Mouse (Mus musculus) testis, postnatal 10 days (tissue): ENCODE data around the gene Ppcdc.

Experiments
- DNase-seq: peaks from one replicate; pipeline ENCODE4 v3.0.0; 2021; ENCODE audit warnings: low spot score

Gene Ppcdc

GRCm38 (mm10) chr9:57354377-57355183 is 85.3 kb downstream of the Ppcdc start:
- DNase-seq, result no peak

- no peak for DNase-seq
Observed at GRCm38 (mm10) chr9:57351277-57351676, 88.6 kb downstream of the Ppcdc start.

DNA sequence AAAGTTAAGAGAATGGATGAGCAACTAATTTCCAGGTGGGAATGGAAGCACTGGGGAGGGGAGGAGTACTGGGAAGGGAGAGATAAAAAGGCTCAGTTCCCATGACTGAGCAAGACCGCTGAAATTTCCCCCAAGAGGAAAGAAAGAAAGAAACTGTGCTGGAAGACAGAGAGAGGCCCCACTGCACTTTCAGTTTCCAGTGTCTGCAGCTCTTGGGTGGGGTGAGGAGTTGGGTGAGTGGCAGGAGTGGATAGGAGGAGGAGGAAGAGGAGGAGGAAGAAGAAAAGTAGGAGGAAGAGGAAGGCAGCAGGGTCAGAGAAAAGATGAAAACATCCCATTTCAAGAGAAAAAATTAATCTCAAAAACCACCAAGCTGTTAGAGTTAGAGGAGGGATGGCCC is 94.0 kb downstream of the Ppcdc start:
- DNase-seq, result no peak

DNA sequence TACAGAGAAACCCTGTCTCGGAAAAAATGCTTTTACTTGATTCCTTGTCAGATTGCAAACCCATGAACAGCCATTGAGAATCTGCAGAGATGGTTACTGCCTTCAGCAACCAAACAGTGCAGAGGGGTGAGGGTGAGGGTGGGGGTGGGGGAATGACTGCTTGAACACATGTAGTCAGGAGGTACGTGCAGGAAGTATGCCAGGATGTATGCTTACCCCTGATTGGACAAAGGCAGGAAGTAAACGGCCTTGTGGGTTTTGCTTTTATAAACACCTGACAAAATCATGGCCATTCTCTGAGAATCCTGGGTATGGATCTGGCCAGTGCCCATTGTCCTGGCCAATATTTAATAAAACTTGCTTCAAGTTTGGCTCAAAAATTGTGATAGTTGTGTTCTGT is 96.2 kb downstream of the Ppcdc start:
- no peak for DNase-seq

DNA sequence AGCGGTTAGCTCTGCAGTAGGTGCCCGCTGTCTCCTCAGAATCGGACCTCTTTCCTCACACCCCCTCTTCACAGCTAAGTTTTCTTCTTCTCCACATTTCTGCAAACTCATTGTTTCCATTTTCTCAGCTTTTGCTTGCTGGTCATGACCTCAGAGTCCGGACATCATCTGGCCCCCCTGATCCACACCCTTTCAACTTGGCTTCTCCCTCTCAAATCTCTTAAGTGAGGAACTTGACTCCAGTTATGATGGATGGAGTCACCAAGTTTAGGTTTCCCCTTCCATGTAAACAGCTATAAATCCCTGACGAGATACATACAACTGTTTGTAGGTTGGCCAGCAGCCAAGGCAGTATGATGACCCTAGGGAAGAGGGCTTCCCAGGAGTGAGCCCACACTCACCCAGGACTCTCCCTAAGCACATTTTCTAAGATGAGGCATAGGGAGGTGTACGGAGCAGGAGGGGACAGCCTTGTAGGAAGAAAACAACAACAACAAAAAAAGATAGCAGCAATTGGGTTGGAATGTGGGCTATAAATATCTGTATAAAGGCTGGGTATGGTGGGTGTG is 96.9 kb downstream of the Ppcdc start:
- DNase-seq, result no peak

GRCm38 (mm10) chr9:57342186-57342585 is 97.7 kb downstream of the Ppcdc start:
- no peak for DNase-seq

DNA sequence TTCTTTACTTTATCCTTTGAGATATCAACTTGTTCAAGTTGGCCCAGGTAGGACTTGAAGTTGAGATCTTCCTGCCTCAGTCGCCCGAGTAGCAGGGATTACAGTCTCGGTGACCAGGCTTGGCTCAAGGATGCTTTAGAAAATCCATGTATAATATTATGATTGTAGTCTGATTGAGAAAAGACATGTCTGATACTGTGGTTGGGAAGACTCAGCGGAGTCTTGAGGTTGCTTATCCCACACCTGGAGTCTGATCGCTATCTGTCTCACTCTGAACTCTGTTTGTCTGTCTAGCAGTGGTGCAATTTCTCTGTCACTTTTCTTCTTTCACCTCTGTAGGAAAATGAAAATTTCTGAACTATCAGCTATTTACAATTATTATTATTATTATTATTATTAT is 99.6 kb downstream of the Ppcdc start:
- DNase-seq, result no peak

DNA sequence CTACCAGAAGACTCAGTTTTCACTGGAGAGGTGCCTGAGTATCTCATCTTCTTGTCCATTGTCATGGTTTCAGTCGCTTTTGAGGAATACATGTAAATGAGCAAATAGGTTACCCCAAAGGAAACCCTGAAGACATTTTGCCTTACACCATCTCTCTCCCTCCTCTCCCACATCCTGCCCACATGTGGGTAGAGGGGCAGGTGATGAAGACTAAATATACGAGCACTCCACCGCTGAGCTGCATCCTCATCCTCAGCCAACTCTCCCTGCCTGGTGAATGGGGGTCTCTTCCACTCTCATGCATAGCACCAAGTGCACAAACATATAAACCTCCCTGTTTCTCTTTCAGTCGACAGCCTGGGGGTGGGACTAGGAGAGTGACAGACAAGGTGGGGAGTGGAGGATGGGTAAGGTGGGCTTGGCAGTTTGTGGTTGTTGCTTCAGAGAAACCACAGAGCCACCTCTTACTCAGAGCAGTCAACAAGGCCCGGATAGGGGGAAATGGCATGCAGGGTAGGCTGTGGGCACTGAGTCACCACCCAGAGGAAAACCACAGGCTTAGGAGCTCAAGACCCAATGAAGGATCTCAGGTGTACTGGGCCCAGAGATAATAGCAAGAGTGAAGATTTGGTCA is 100.2 kb downstream of the Ppcdc start:
- DNase-seq, result no peak

DNA sequence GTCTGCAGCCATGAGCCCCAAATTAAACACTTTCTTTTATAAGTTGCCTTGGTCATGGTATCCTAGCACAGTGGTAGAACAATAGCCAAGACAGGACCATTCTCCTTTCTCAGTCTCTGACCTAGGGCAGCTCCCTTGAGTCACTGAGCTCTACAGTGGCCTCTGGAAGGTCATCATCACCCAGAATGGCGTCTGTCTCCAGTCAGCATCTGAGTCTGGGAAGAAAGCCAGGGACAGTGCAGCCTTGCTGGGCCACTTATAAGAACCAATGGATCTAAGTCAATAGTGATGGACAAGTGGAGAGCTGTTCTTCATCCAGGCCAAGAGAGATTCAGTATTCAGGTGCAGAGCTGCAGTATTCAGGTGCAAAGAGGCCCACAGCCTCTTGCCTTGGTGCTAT is 101.2 kb downstream of the Ppcdc start:
- DNase-seq, result no peak
